In genomic region chr15:85577583-85578460, GRCm38 (mm10) we compare ENCODE assay signal across 9 mouse cellular contexts. TPM values are rescaled to one million over a fixed set of nuclear protein-coding genes. Genes with fewer than 3 reads are reported as not detected.
DNase-seq lines count a peak whose midpoint lies in the region; ATAC-seq lines count a peak whose summit lies in the region.
"Had no signal": no experiment of that assay in that cellular context is flagged by ENCODE, and none has a peak within 500 bp of the region (broad histone marks: within the 10 kb centered on the region; RNA-seq: fewer than 3 reads in every experiment).

No protein-coding gene starts in this region.

- WGBS in liver, embryonic 11.5 days: 3% methylated on average over 54 of the region's 54 CpGs
- WGBS in hindbrain, embryonic 14.5 days: under 1% methylated on average over 54 of the region's 54 CpGs
- 1% methylated on average over 54 of the region's 54 CpGs for WGBS in neural tube, embryonic 13.5 days

- DNase-seq in liver, embryonic 11.5 days (ENCODE audit: low spot score): no peak
- no peak for DNase-seq in liver
- DNase-seq in embryo, embryonic 9.5 days (ENCODE audit: extremely low spot score): peak; percentile 33
- DNase-seq in hindbrain, embryonic 14.5 days (ENCODE audit: low spot score): no peak
- no peak for DNase-seq in Muller cell, postnatal 12 days (ENCODE audit: inconsistent ontology term)
- DNase-seq in kidney, postnatal 36 days: no peak
- DNase-seq: layer of hippocampus, postnatal 36 days had no signal

- peak overlapping the region; percentile 20 for H3K4me2 ChIP-seq in liver, embryonic 11.5 days
- peak overlapping the region; percentile 100 for H3K4me2 ChIP-seq in hindbrain, embryonic 14.5 days (replicated peaks)
- peak overlapping the region; percentile 99 for H3K4me2 ChIP-seq in neural tube, embryonic 13.5 days

- H3K9me3 ChIP-seq in liver, embryonic 11.5 days (ENCODE audit: control insufficient read depth, low read length): no peaks in the 10 kb centered on the region
- no peaks in the 10 kb centered on the region for H3K9me3 ChIP-seq in hindbrain, embryonic 14.5 days (ENCODE audit: control insufficient read depth, low read length)
- H3K9me3 ChIP-seq in neural tube, embryonic 13.5 days: no peaks in the 10 kb centered on the region

- no peak overlapping the region for H3K27ac ChIP-seq in liver, embryonic 11.5 days (ENCODE audit: low read depth, low read length)
- H3K27ac ChIP-seq in hindbrain, embryonic 14.5 days: peak overlapping the region; percentile 75
- H3K27ac ChIP-seq in neural tube, embryonic 13.5 days (replicated peaks): peak overlapping the region; percentile 77

- no peak overlapping the region for H3K9ac ChIP-seq in liver, embryonic 11.5 days (ENCODE audit: low read depth, low read length)
- peak overlapping the region; percentile 49 for H3K9ac ChIP-seq in hindbrain, embryonic 14.5 days
- H3K9ac ChIP-seq in neural tube, embryonic 13.5 days: peak overlapping the region; percentile 82

- peak overlapping the region; percentile 10; the same call in 1 of the 2 replicates for H3K4me3 ChIP-seq in liver, embryonic 11.5 days (ENCODE audit: low read depth, low read length)
- H3K4me3 ChIP-seq in hindbrain, embryonic 14.5 days (replicated peaks; ENCODE audit: low read length): peak overlapping the region; percentile 40
- H3K4me3 ChIP-seq in neural tube, embryonic 13.5 days: peak overlapping the region; percentile 69

- H3K4me1 ChIP-seq in liver, embryonic 11.5 days (replicated peaks; ENCODE audit: control insufficient read depth, insufficient read depth, low read length): peaks cover 5% of the 10 kb centered on the region; the same call in 1 of the 2 replicates
- peaks cover 40% of the 10 kb centered on the region for H3K4me1 ChIP-seq in hindbrain, embryonic 14.5 days (replicated peaks; ENCODE audit: control insufficient read depth, insufficient read depth, low read length)
- peaks cover 95% of the 10 kb centered on the region for H3K4me1 ChIP-seq in neural tube, embryonic 13.5 days (replicated peaks)

- H3K36me3 ChIP-seq in liver, embryonic 11.5 days (ENCODE audit: control insufficient read depth, insufficient read depth, low read length): no peaks in the 10 kb centered on the region
- no peaks in the 10 kb centered on the region for H3K36me3 ChIP-seq in hindbrain, embryonic 14.5 days (replicated peaks; ENCODE audit: control insufficient read depth, insufficient read depth)
- no peaks in the 10 kb centered on the region for H3K36me3 ChIP-seq in neural tube, embryonic 13.5 days

- ATAC-seq in liver, embryonic 11.5 days (replicated peaks; ENCODE audit: low FRiP score): no peak
- ATAC-seq in hindbrain, embryonic 14.5 days (ENCODE audit: low FRiP score): 0 out of 2 replicates have a peak, but pooled peaks have one; percentile 15
- no peak for ATAC-seq in neural tube, embryonic 13.5 days (ENCODE audit: low read depth)
- ATAC-seq in inflammation-experienced regulatory T-cells, adult 6 months: no peak

- peaks cover 100% of the 10 kb centered on the region for H3K27me3 ChIP-seq in liver, embryonic 11.5 days (replicated peaks; ENCODE audit: control insufficient read depth, insufficient read depth, low read length)
- peaks cover 67% of the 10 kb centered on the region for H3K27me3 ChIP-seq in hindbrain, embryonic 14.5 days (ENCODE audit: control insufficient read depth, insufficient read depth, low read length)
- H3K27me3 ChIP-seq in neural tube, embryonic 13.5 days: peaks cover 88% of the 10 kb centered on the region

RNA-seq across cellular contexts. Expression of gene Wnt7b, which starts 4.5 kb away (rescaled TPM):
- 1.2 and 2.2 TPM in 2 replicates for polyA plus RNA-seq in liver, embryonic 11.5 days (2014; fragmentation: Nextera tagmentation; extraction: Ambion mirVana)
- 28.1 and 30.8 TPM in 2 replicates for polyA plus RNA-seq in hindbrain, embryonic 14.5 days (2014; fragmentation: Nextera tagmentation; extraction: Ambion mirVana)
- polyA plus RNA-seq in neural tube, embryonic 13.5 days (2015; fragmentation: Nextera tagmentation; extraction: Ambion mirVana): 34.2 and 37.7 TPM in 2 replicates
- not detected for polyA plus RNA-seq in inflammation-experienced regulatory T-cells, adult 6 months (2017; shearing (Covaris generic))

Comparison
In these comparisons a context has a peak if more than half of its experiments do, and no peak if none do; other contexts are left out.
1. H3K4me2 ChIP-seq: peak in every context shown above with its lines; median percentile 100 in hindbrain, embryonic 14.5 days; 99 in neural tube, embryonic 13.5 days; 20 in liver, embryonic 11.5 days.
2. H3K4me3 ChIP-seq: peak in every context shown above with its lines; median percentile 69 in neural tube, embryonic 13.5 days; 40 in hindbrain, embryonic 14.5 days; 10 in liver, embryonic 11.5 days.